Comparison of ENCODE assay signal across 27 mouse cellular contexts in the genomic region with DNA sequence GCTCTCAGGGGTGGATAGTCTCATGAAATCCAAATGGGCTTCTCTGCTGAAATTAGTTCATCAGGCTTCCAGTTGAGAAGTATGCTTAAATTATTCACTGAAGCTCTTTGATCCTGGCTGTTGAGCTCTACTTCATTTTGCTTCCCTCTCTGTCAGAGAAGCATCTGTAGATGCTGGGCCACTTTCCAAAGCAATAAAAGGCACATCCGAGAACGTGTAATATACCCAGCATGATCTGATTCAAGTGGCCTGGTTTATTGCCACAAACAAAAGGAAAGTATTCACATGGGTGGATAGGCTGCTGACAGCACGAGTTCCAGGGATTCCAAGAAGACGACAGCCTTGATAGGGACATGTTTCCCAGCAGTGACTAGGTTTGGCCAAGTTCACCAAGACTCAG. TPM values are rescaled to one million over a fixed set of nuclear protein-coding genes. Genes with fewer than 3 reads are reported as not detected.
DNase-seq lines count a peak whose midpoint lies in the region; TF ChIP-seq lines count a peak whose summit lies in the region.
"Had no signal": no experiment of that assay in that cellular context is flagged by ENCODE, and none has a peak within 500 bp of the region (broad histone marks: within the 10 kb centered on the region; RNA-seq: fewer than 3 reads in every experiment).

No protein-coding gene starts in this region.

- TF ChIP-seq CTCF in layer of hippocampus, adult 2 months (conservative IDR thresholded peaks at IDR 0.05) = no peak

- no peak overlapping the region for H3K4me3 ChIP-seq in layer of hippocampus, adult 2 months
- H3K4me3 ChIP-seq: embryonic facial prominence, embryonic 12.5 days; embryonic facial prominence, embryonic 15.5 days; heart, embryonic 15.5 days; hindbrain, embryonic 10.5 days; hindbrain, embryonic 13.5 days; intestine, embryonic 15.5 days had no signal

- peak overlapping the region; percentile 23; the same call in 1 of the 2 replicates for H3K27ac ChIP-seq in layer of hippocampus, adult 2 months
- H3K27ac ChIP-seq: embryonic facial prominence, embryonic 12.5 days; embryonic facial prominence, embryonic 15.5 days; heart, embryonic 15.5 days; hindbrain, embryonic 10.5 days; hindbrain, embryonic 13.5 days; intestine, embryonic 15.5 days had no signal

- DNase-seq in layer of hippocampus, adult 2 months (ENCODE audit: low spot score in 2 of 2) = peak in 1 of 2 experiments; percentile 24
- no peak for DNase-seq in layer of hippocampus, postnatal 25 days (ENCODE audit: extremely low spot score in 1 of 2, low spot score in 1 of 2)
- peak; percentile 69 for DNase-seq in Muller cell, postnatal 12 days (ENCODE audit: inconsistent ontology term)
- peak; percentile 54 for DNase-seq in brain, adult 2 months (ENCODE audit: low read depth, low spot score)
- DNase-seq in cerebellum, adult 8-10 months = no peak
- no peak for DNase-seq in MN1 (ENCODE audit: low spot score)
- DNase-seq: adrenal gland, postnatal 10 days; adrenal gland, postnatal 36 days; cerebellum, adult 11-12 months; cerebellum, adult 9-11 months; cerebellum, postnatal 25 days; forebrain, postnatal 0 days; gastrocnemius, postnatal 10 days; gastrocnemius, postnatal 36 days; heart, postnatal 10 days; heart, postnatal 36 days had no signal

RNA-seq across cellular contexts. Expression of a gene that starts 6.4 kb away (rescaled TPM):
- total RNA-seq in layer of hippocampus, adult 2 months (2021) = 1 to 10 TPM; 4.1 to 7.2 TPM
- total RNA-seq in layer of hippocampus, postnatal 25 days (2021) = 1 to 10 TPM; 2.8 to 3.0 TPM

RNA-seq across cellular contexts. Expression of a gene that starts 7.0 kb away (rescaled TPM):
- total RNA-seq in layer of hippocampus, adult 2 months (2021) = 10 to 100 TPM; 70.4 to 77.1 TPM
- 10 to 100 TPM; 68.2 to 75.4 TPM for total RNA-seq in layer of hippocampus, postnatal 25 days (2021)

RNA-seq across cellular contexts. Expression of a gene that starts 24.0 kb away (rescaled TPM):
- not detected for total RNA-seq in layer of hippocampus, adult 2 months (2021)
- under 1 TPM in 1 of 2 experiments, not detected in 1; 0.09 TPM for total RNA-seq in layer of hippocampus, postnatal 25 days (2021)
- total RNA-seq: adrenal gland, adult 18-20 months; adrenal gland, postnatal 10 days; adrenal gland, postnatal 36 days; gastrocnemius, adult 18-20 months; gastrocnemius, postnatal 10 days; gastrocnemius, postnatal 36 days; granulocyte monocyte progenitor cell, adult 5-6 weeks; heart, adult 8-10 months; heart, postnatal 10 days; heart, postnatal 36 days; MEL had no signal

RNA-seq across cellular contexts. Expression of a gene that starts 44.0 kb away (rescaled TPM):
- total RNA-seq in layer of hippocampus, adult 2 months (2021) = 10 to 100 TPM; 20.2 to 23.0 TPM
- 10 to 100 TPM; 22.6 to 23.1 TPM for total RNA-seq in layer of hippocampus, postnatal 25 days (2021)

Comparison
In these comparisons a context has a peak if more than half of its experiments do, and no peak if none do; other contexts are left out.
1. DNase-seq: peak in Muller cell, postnatal 12 days (single experiment) and brain, adult 2 months (single experiment); none in layer of hippocampus, postnatal 25 days (0 of 2), cerebellum, adult 8-10 months (single experiment) and MN1 (single experiment).